In genomic region chr8:85076001-85076400, GRCm38 (mm10) we compare ENCODE assay signal across 8 mouse cellular contexts. TPM values are rescaled to one million over a fixed set of nuclear protein-coding genes. Genes with fewer than 3 reads are reported as not detected.
DNase-seq lines count a peak whose midpoint lies in the region; ATAC-seq and TF ChIP-seq lines count a peak whose summit lies in the region.

No protein-coding gene starts in this region.

- peak; percentile 53 for DNase-seq in cerebellum, adult 9-11 months
- no peak for DNase-seq in cerebellum, adult 11-12 months
- peak; percentile 42 for DNase-seq in midbrain, embryonic 14.5 days
- DNase-seq in liver, embryonic 13.5 days = peak; percentile 67

- H3K4me3 ChIP-seq in midbrain, embryonic 14.5 days (replicated peaks; ENCODE audit: low read depth, low read length) = no peak overlapping the region
- no peak overlapping the region for H3K4me3 ChIP-seq in midbrain, embryonic 16.5 days (ENCODE audit: low read depth, low read length)
- no peak overlapping the region for H3K4me3 ChIP-seq in cortical plate, adult 2 months (ENCODE audit: insufficient read depth, low read length)
- peak overlapping the region; percentile 18; the same call in 1 of the 2 replicates for H3K4me3 ChIP-seq in liver, embryonic 13.5 days (replicated peaks)

- no peak overlapping the region for H3K4me2 ChIP-seq in midbrain, embryonic 14.5 days (ENCODE audit: low read length)
- no peak overlapping the region for H3K4me2 ChIP-seq in midbrain, embryonic 16.5 days (ENCODE audit: low read length)
- peak overlapping the region; percentile 54 for H3K4me2 ChIP-seq in liver, embryonic 13.5 days

- no peak for TF ChIP-seq POLR2A in cortical plate, adult 2 months (IDR thresholded peaks at IDR 0.05; ENCODE audit: extremely low read depth, insufficient read depth, low read length)

- 76% methylated on average over 9 of the region's 9 CpGs for WGBS in midbrain, embryonic 14.5 days
- 83% methylated on average over 9 of the region's 9 CpGs for WGBS in midbrain, embryonic 16.5 days
- WGBS in liver, embryonic 13.5 days (ENCODE audit: insufficient replicate concordance) = 42% methylated on average over 9 of the region's 9 CpGs

- peak; percentile 35; the same call in 1 of the 2 replicates for TF ChIP-seq CTCF in cortical plate, adult 2 months (IDR thresholded peaks at IDR 0.05; ENCODE audit: extremely low read depth, insufficient read depth, low read length)

- peaks cover 14% of the 10 kb centered on the region for H3K4me1 ChIP-seq in midbrain, embryonic 14.5 days (ENCODE audit: control insufficient read depth, insufficient read depth, low read length)
- H3K4me1 ChIP-seq in midbrain, embryonic 16.5 days (ENCODE audit: control insufficient read depth, insufficient read depth, low read length) = peaks cover 18% of the 10 kb centered on the region
- H3K4me1 ChIP-seq in cortical plate, adult 2 months (ENCODE audit: control insufficient read depth, insufficient read depth, low read length) = peaks cover 4% of the 10 kb centered on the region; the same call in 1 of the 2 replicates
- H3K4me1 ChIP-seq in liver, embryonic 13.5 days (replicated peaks) = peaks cover 72% of the 10 kb centered on the region

- no peak overlapping the region for H3K9ac ChIP-seq in midbrain, embryonic 14.5 days (replicated peaks; ENCODE audit: low read length)
- no peak overlapping the region for H3K9ac ChIP-seq in midbrain, embryonic 16.5 days (ENCODE audit: low read depth, low read length)
- H3K9ac ChIP-seq in liver, embryonic 13.5 days = peak overlapping the region; percentile 53

- ATAC-seq in midbrain, embryonic 14.5 days (ENCODE audit: low FRiP score, low TSS enrichment) = no peak
- no peak for ATAC-seq in midbrain, embryonic 16.5 days
- peak; percentile 61 for ATAC-seq in liver, embryonic 13.5 days (ENCODE audit: low read depth)
- no peak for ATAC-seq in inflammation-experienced regulatory T-cells, adult 6 months
- no peak for ATAC-seq in activated CD4-positive, CD25-positive, alpha-beta regulatory T cell, adult 4 months

- peaks cover 50% of the 10 kb centered on the region for H3K36me3 ChIP-seq in midbrain, embryonic 14.5 days (ENCODE audit: control insufficient read depth, insufficient read depth, low read length)
- peaks cover 9% of the 10 kb centered on the region; the same call in 1 of the 2 replicates for H3K36me3 ChIP-seq in midbrain, embryonic 16.5 days (ENCODE audit: control insufficient read depth, insufficient read depth, low read length)
- peaks cover 57% of the 10 kb centered on the region for H3K36me3 ChIP-seq in liver, embryonic 13.5 days

- H3K27ac ChIP-seq in midbrain, embryonic 14.5 days (replicated peaks; ENCODE audit: low read depth, low read length) = no peak overlapping the region
- H3K27ac ChIP-seq in midbrain, embryonic 16.5 days (ENCODE audit: low read length) = no peak overlapping the region
- no peak overlapping the region for H3K27ac ChIP-seq in cortical plate, adult 2 months (ENCODE audit: insufficient read depth, low read length)
- peak overlapping the region; percentile 81 for H3K27ac ChIP-seq in liver, embryonic 13.5 days

- H3K9me3 ChIP-seq in midbrain, embryonic 14.5 days (ENCODE audit: control insufficient read depth, low read length) = no peaks in the 10 kb centered on the region
- H3K9me3 ChIP-seq in midbrain, embryonic 16.5 days (replicated peaks; ENCODE audit: control insufficient read depth, low read length, poor library complexity, severe bottlenecking) = no peaks in the 10 kb centered on the region
- no peaks in the 10 kb centered on the region for H3K9me3 ChIP-seq in liver, embryonic 13.5 days (replicated peaks)

- H3K27me3 ChIP-seq in midbrain, embryonic 14.5 days (ENCODE audit: control insufficient read depth, insufficient read depth, low read length) = no peaks in the 10 kb centered on the region
- no peaks in the 10 kb centered on the region for H3K27me3 ChIP-seq in midbrain, embryonic 16.5 days (ENCODE audit: control insufficient read depth, insufficient read depth, low read depth, low read length)
- H3K27me3 ChIP-seq in liver, embryonic 13.5 days = no peaks in the 10 kb centered on the region

RNA-seq across cellular contexts. Expression of gene Dhps, which starts 4.4 kb away (rescaled TPM):
- polyA plus RNA-seq in midbrain, embryonic 14.5 days (2014; fragmentation: Nextera tagmentation; extraction: Ambion mirVana) = 88.8 and 95.8 TPM in 2 replicates
- polyA plus RNA-seq in midbrain, embryonic 16.5 days (2015; fragmentation: Nextera tagmentation; extraction: Ambion mirVana) = 114 and 120 TPM in 2 replicates
- polyA plus RNA-seq in cortical plate, adult 2 months (2012; rRNA removed) = 70.6 and 74.6 TPM in 2 replicates
- polyA plus RNA-seq in liver, embryonic 13.5 days (2015; fragmentation: Nextera tagmentation; extraction: Ambion mirVana) = 41.2 and 42.9 TPM in 2 replicates
- 10 to 100 TPM; 29.3 to 40.4 (median 39.3) TPM for polyA plus RNA-seq in inflammation-experienced regulatory T-cells, adult 6 months (2017; shearing (Covaris generic))
- 10 to 100 TPM; 28.3 to 29.8 TPM for polyA plus RNA-seq in activated CD4-positive, CD25-positive, alpha-beta regulatory T cell, adult 4 months (2017; shearing (Covaris generic))

RNA-seq across cellular contexts. Expression of gene Wdr83os, which starts 4.5 kb away (rescaled TPM):
- polyA plus RNA-seq in midbrain, embryonic 14.5 days (2014; fragmentation: Nextera tagmentation; extraction: Ambion mirVana) = 141 and 154 TPM in 2 replicates
- polyA plus RNA-seq in midbrain, embryonic 16.5 days (2015; fragmentation: Nextera tagmentation; extraction: Ambion mirVana) = 129 and 133 TPM in 2 replicates
- 120 and 139 TPM in 2 replicates for polyA plus RNA-seq in cortical plate, adult 2 months (2012; rRNA removed)
- polyA plus RNA-seq in liver, embryonic 13.5 days (2015; fragmentation: Nextera tagmentation; extraction: Ambion mirVana) = 69.1 and 70.5 TPM in 2 replicates
- polyA plus RNA-seq in inflammation-experienced regulatory T-cells, adult 6 months (2017; shearing (Covaris generic)) = 100 to 1,000 TPM; 114 to 166 (median 129) TPM
- polyA plus RNA-seq in activated CD4-positive, CD25-positive, alpha-beta regulatory T cell, adult 4 months (2017; shearing (Covaris generic)) = 100 to 1,000 TPM; 132 to 134 TPM

RNA-seq across cellular contexts. Expression of gene Wdr83, which starts 5.1 kb away (rescaled TPM):
- 53.9 and 58.2 TPM in 2 replicates for polyA plus RNA-seq in midbrain, embryonic 14.5 days (2014; fragmentation: Nextera tagmentation; extraction: Ambion mirVana)
- 57.5 and 57.9 TPM in 2 replicates for polyA plus RNA-seq in midbrain, embryonic 16.5 days (2015; fragmentation: Nextera tagmentation; extraction: Ambion mirVana)
- polyA plus RNA-seq in cortical plate, adult 2 months (2012; rRNA removed) = 54.7 and 56.4 TPM in 2 replicates
- 26.5 and 28.1 TPM in 2 replicates for polyA plus RNA-seq in liver, embryonic 13.5 days (2015; fragmentation: Nextera tagmentation; extraction: Ambion mirVana)
- polyA plus RNA-seq in inflammation-experienced regulatory T-cells, adult 6 months (2017; shearing (Covaris generic)) = 10 to 100 TPM; 34.8 to 44.2 (median 38.5) TPM
- 10 to 100 TPM; 33.1 to 46.7 TPM for polyA plus RNA-seq in activated CD4-positive, CD25-positive, alpha-beta regulatory T cell, adult 4 months (2017; shearing (Covaris generic))

RNA-seq across cellular contexts. Expression of gene Man2b1, which starts 7.1 kb away (rescaled TPM):
- polyA plus RNA-seq in midbrain, embryonic 14.5 days (2014; fragmentation: Nextera tagmentation; extraction: Ambion mirVana) = 13.3 and 17.2 TPM in 2 replicates
- polyA plus RNA-seq in midbrain, embryonic 16.5 days (2015; fragmentation: Nextera tagmentation; extraction: Ambion mirVana) = 18.1 and 18.2 TPM in 2 replicates
- 49.2 and 50.1 TPM in 2 replicates for polyA plus RNA-seq in cortical plate, adult 2 months (2012; rRNA removed)
- polyA plus RNA-seq in liver, embryonic 13.5 days (2015; fragmentation: Nextera tagmentation; extraction: Ambion mirVana) = 20.0 and 24.1 TPM in 2 replicates
- 10 to 100 TPM; 80.8 to 94.7 (median 83.8) TPM for polyA plus RNA-seq in inflammation-experienced regulatory T-cells, adult 6 months (2017; shearing (Covaris generic))
- polyA plus RNA-seq in activated CD4-positive, CD25-positive, alpha-beta regulatory T cell, adult 4 months (2017; shearing (Covaris generic)) = 10 to 100 TPM; 64.8 to 82.0 TPM

RNA-seq across cellular contexts. Expression of gene Gm5741, which starts 8.2 kb away (rescaled TPM):
- 1.7 TPM in 1 of 2 replicates, not detected in the other for polyA plus RNA-seq in midbrain, embryonic 14.5 days (2014; fragmentation: Nextera tagmentation; extraction: Ambion mirVana)
- polyA plus RNA-seq in midbrain, embryonic 16.5 days (2015; fragmentation: Nextera tagmentation; extraction: Ambion mirVana) = 1.7 and 3.3 TPM in 2 replicates
- polyA plus RNA-seq in cortical plate, adult 2 months (2012; rRNA removed) = not detected in 2 replicates
- polyA plus RNA-seq in liver, embryonic 13.5 days (2015; fragmentation: Nextera tagmentation; extraction: Ambion mirVana) = not detected in 2 replicates
- 1 to 10 TPM in 2 of 3 experiments, not detected in 1; 1.9 to 3.3 TPM for polyA plus RNA-seq in inflammation-experienced regulatory T-cells, adult 6 months (2017; shearing (Covaris generic))
- polyA plus RNA-seq in activated CD4-positive, CD25-positive, alpha-beta regulatory T cell, adult 4 months (2017; shearing (Covaris generic)) = not detected
